Mouse (Mus musculus): ENCODE results near the gene Tacstd2.
"Not testable (repeated sequence)": the region's sequence is repeated elsewhere in the genome, so short reads cannot be mapped to it uniquely, and the experiment has no call there.

Gene Tacstd2

GRCm38 (mm10) chr6:67535777-67536054 is at the start of gene Tacstd2:
TSS of gene Tacstd2 (minus strand) at chr6:67535796.
- DNase-seq (ENCODE audit: low spot score), result no peak

- DNase-seq (ENCODE audit: low spot score), result no peak
Observed at GRCm38 (mm10) chr6:67566270-67566669, 30.7 kb upstream of the Tacstd2 start.

GRCm38 (mm10) chr6:67555376-67555775 is 19.8 kb upstream of the Tacstd2 start:
- DNase-seq (ENCODE audit: low spot score), result no peak

DNA sequence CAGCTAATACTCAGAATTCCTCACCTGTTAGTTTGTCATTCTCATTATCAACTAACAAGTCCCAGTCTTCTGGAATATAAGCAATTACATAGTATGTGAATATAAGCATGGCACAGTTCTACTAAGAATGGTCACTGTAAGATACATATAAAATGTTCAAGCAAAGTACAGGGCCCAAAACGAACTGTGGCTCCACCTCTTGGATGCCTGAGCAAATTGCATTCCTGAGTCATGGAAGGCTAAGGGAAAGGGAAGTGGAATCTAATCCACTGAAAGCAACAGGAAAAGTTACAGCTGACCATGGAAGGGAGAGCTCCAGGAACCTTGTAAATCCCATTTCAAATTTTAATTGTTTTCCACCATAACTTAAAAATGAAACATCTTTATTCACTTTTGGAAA is 14.0 kb upstream of the Tacstd2 start:
- peak; percentile 25 for DNase-seq (ENCODE audit: low spot score)

GRCm38 (mm10) chr6:67535005-67535776 is 405 bp downstream of the Tacstd2 start:
- peak; percentile 41 for DNase-seq (ENCODE audit: low spot score)

DNA sequence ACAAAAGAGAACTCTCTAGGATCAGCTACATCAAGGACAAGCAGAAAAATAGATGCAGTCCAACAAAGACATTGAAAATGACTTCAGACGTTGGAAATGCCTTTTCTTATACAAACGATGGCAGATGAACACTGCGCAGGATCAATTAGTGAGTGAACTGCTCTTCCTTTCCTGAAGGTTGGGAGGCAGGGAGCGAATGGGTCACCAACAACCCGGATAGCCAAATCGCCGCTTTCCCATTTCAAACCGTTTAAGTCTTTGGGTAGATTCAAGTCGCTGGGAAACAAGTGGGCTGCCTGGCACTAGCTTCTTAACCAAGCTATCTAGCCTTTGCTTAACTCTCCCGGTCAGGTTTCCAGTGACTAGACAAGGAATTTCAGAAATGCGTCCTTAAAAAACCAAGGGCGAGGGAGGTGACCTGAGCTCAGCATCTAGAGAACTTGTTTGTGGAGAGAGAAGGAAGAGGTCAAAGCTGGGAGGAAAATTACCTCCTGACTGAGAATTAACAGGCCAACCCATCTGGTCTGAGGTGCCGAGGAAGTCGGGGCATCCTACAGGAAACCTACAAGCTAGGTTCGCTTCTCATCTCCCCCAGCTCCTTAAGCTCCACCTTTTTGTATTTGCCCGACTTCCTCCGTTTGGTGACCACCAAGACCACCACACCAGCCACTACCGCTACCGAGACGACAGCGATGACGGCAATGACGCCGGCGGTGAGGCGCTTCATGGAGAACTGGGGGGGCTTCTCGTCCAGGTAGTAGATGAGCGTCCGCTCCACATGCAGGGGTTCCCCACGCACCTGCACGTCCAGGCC is 1.2 kb downstream of the Tacstd2 start:
- no peak for DNase-seq (ENCODE audit: low spot score)

DNA sequence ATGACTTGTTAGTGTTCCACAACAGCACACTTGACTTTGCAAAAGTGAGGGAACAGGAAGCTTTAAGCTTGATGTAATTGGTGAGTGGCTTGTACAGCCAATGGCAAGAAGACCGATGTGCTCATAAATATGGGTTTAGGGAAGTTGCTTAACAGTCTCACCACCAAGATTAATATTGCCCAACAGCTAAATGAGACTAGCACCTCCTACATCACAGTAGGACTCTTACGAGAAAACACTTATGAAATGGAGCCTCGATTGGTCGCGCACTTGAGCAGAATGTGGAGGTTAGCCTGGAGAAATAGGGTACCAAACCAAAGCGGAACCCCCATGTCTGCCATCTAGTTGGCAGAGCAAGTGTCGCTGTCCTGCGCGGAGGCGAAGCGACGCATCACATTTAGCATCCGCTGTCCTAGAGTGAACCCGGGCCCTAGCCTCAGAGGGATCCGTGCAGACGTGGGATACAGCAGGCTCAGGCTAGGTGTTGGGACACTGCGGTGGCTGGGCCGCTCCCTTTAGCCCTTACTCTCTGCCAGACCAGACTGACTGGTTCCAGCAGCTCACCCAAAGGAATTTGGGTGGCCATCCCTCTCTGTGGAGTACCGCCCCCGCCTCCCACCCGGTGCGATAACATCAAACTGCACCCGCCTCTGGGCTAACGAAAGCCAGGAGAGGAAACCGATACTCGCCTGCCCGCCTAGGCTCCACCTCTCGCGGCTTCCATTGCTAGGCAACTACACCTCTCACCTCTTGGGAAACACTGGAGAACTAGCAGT is 2.7 kb downstream of the Tacstd2 start:
- peak; percentile 64 for DNase-seq (ENCODE audit: low spot score)

GRCm38 (mm10) chr6:67531822-67532162 is 3.8 kb downstream of the Tacstd2 start:
- DNase-seq (ENCODE audit: low spot score), result no peak

DNA sequence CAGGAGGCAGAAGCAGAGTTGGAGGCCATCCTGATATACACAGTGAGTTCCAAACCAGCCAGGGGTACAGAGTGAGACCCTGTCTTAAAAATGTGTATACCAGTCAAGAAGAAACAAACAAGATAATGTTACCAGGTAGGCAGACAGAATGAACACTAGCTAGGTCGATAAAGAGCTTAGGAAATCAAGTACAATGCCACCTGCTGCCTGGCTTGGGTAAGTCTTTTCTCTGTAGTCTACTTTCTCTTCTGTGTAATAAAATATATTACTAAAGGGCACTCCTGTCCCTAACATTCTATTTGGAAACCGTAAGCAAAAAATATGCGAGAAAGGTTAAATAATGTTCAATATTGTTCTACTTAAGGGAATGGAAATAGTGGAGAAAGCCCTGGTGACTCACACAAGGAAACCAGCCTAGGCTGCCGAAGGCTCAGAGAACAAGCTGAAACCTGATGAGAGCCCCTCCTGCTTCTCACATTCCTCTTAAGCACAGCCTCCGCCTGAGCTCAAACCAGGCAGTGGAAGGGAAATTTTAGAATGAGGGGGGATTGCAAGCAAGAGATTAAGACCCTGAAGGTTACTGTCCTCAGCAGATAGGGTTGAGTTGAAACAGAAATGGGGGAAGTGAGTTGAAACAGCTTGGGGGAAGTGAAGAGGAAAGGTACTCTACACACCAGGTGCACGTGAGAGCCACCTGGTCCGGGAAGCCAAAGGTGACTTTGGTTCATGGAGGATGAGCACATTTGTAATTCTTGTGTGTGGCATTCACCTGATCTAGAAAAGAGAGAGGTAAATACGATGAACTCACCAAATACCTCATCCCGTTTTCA is 4.4 kb downstream of the Tacstd2 start:
- no peak for DNase-seq (ENCODE audit: low spot score)

DNA sequence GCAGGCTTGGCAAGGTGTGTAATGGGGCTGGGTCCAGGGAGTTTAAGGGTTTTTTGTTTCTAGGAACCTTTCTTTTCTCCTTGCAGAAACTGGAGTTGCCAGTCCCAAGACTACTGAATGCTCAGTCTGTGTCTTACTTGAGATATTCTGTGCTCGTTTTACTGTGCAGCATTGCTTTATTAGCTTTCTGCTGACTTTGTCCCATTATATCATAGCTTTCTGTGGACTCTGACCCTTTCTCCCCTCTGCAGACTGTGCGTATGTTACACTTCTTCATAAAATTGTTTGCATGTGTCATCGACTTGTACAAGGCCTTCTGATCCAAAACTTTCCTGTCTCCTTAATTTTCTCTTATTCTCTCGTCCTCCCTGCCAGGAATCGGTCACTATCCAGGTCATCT is 9.2 kb downstream of the Tacstd2 start:
- no peak for DNase-seq (ENCODE audit: low spot score)

DNA sequence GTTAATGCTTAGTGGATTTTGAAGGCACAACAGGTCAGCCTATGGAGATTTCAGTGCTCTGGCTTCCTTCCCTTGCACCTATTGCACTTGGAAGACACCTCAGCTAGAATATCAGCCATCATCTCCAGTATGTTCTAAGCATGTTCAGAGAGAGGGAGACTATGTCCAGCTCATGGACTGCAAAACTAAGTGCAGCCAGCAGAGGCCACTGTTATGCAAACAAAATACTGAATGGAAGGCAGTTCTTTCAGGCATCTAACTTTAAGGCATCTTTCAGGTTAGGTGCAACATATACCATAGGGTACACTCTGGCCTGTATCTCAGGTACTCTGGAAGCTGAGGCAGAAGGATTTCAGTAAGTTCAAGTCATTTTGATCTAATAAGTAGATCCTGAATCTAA is 24.8 kb downstream of the Tacstd2 start:
- DNase-seq (ENCODE audit: low spot score), result peak; percentile 46

DNA sequence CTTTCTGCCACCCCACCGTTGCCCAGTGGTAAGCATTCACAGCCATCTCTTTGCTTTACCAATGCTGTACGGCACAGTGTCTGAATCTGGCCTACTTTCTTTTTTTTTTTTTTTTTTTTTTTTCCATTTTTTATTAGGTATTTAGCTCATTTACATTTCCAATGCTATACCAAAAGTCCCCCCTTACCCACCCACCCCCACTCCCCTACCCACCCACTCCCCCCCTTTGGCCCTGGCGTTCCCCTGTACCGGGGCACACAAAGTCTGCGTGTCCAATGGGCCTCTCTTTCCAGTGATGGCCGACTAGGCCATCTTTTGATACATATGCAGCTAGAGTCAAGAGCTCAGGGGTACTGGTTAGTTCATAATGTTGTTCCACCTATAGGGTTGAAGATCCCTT is 33.7 kb downstream of the Tacstd2 start:
- DNase-seq (ENCODE audit: low spot score), result not testable (repeated sequence)

- no peak for DNase-seq (ENCODE audit: low spot score)
Observed at GRCm38 (mm10) chr6:67491755-67492154, 43.8 kb downstream of the Tacstd2 start, which contains the start of gene Il23r. TSS of gene Il23r (minus strand) at chr6:67491855.
